Mouse (Mus musculus) Muller cell, postnatal 12 days (primary cell): ENCODE measurements around the gene Prlr.

Source experiments
- DNase-seq: peaks from one replicate; pipeline ENCODE4 v3.0.0-alpha.2; 2015; ENCODE audit errors: inconsistent ontology term

Gene Prlr

GRCm38 (mm10) chr15:10177083-10177482, at the start of gene Prlr:
Prlr (plus strand) TSS chr15:10177238.
- no peak for DNase-seq

- DNase-seq, result no peak
Observed at GRCm38 (mm10) chr15:10133781-10134180, 43.3 kb upstream of the Prlr start.

DNA sequence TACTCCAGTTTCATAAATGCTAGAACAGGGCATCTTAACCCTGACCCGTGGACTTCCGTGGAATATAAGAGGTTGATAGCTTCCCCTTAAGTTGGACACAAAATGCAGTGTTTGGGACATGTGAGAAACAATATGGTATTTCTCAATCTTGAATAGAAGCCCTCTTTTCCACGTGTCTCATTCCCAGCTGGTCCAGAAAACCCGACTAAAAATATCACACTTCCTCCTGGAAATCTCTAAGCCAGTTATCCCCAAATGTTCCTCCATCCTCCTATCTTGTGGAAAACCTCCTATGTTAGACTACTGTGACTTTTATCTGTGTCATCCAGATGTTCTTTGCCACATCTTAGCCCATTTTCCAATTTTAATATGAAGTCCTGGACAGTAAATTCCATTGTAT, 42.1 kb upstream of the Prlr start:
- no peak for DNase-seq

DNA sequence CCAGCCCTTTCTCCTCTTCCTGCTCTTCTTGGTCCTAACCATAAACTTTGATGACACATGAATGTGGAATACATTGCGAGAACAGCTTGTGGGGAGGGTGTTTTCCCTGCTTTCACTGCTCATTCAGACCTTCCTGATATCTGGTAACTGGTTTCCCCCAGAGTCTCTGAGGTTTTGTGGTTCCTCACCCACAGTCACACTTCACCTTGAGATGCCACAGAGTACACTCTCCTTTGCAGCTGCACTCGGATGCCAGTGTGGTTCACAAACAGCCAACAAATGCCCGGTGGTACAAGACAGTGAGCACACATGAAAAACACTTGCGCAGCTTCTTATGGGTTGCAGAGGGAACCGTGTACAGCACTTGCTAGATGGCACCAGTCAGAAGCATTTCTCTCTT, 32.5 kb upstream of the Prlr start:
- DNase-seq, result no peak

GRCm38 (mm10) chr15:10148196-10148595, 28.8 kb upstream of the Prlr start:
- DNase-seq, result no peak

- DNase-seq, result no peak
Observed at GRCm38 (mm10) chr15:10160663-10161062, 16.4 kb upstream of the Prlr start.

- no peak for DNase-seq
Observed at GRCm38 (mm10) chr15:10175078-10175477, 2.0 kb upstream of the Prlr start.

DNA sequence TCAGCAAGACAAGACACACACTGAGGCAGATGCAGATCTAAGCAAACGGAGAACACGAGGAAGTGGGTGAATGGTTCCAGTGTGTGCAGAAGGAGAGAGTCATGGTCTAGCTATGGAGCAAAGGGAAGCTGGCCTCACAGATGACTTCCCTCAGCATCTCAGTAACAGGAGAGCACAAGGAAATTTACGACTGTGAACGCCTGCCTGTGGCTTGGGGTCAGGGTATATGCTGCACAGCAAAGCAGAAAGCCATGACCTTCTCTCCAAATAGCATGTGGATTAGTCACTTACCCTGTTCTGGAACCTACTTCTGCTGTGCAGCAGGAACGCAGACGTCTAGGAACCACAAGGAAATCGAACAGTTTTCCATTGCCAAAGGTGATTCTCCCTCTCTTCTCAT, 1.4 kb upstream of the Prlr start:
- DNase-seq, result no peak

DNA sequence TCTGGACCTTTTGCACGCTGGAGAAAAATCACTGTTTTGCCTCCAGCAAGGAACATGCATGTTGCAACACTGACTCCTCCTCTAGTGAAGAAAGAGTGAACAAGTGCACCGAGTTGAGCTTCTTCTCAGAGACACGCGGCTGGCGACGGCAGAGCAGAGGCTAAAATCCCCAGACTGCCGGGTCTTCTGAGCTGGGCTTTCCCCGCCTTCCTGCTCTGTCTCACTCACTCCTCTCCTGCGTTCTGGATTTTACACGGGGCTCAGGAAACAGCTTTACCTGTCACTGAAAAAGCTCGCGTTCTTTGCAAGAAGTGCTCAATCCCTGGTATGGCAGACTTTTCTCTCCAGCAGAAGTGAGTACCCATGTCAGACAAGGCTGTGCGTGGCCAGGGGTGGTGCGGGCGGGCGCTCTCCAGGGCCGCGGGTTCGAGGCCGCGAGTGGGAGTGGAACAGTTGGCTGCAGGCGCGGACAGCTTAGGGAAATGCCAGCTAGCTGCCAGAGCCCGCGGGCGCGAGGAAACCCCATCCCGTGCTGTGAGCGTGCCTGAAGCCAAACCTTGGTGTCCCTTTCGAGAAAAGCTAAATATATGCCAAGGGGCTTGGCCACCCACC, 587 bp downstream of the Prlr start:
- peak; percentile 14 for DNase-seq

- no peak for DNase-seq
Observed at GRCm38 (mm10) chr15:10178131-10178566, 1.1 kb downstream of the Prlr start.

DNA sequence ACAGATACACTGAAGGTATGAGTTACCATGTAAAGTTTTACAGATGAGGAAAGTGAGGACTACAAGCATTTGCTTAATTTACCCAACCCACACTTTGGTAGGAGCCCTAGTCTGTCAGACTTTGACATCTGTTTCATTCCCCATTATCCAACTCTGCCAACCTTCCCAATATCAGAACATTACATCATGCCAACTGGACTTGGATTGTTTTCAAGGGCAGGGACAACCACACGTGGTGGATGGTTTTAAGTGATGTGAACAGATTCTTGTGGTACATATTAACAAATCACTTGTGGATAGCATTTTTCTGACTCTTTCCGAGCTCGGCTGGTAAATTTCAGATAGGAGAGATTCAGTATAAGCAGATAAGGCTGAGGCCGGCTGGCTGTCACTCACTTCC, 3.7 kb downstream of the Prlr start:
- DNase-seq, result no peak

DNA sequence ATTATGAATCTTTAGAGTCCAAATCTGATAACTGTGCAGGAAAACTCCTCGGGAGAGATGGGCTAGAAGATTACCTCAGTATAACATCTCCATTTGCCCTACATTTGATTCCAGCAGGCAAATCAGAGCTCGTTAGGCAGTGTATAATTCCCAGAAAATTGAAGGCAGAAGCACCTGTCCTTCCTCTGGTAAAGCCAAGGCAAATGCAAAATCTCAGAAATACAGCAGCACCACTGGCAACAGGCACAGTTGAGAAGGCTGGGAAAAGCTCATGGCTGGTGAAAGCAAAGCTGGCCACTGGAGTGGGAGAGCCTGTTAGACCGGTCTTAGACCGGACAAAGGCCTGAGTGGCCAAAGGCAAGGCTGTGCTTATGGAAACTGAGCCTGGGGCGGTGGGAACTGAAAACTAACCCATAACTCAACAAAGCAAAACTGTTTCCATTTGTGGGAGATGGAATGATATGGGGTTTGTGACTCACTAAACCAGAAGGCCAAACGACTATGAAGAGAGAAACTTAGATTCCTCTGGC, 15.1 kb downstream of the Prlr start:
- no peak for DNase-seq

GRCm38 (mm10) chr15:10200991-10201390, 24.0 kb downstream of the Prlr start:
- DNase-seq, result no peak

- no peak for DNase-seq
Observed at GRCm38 (mm10) chr15:10202504-10203302, 25.7 kb downstream of the Prlr start.

DNA sequence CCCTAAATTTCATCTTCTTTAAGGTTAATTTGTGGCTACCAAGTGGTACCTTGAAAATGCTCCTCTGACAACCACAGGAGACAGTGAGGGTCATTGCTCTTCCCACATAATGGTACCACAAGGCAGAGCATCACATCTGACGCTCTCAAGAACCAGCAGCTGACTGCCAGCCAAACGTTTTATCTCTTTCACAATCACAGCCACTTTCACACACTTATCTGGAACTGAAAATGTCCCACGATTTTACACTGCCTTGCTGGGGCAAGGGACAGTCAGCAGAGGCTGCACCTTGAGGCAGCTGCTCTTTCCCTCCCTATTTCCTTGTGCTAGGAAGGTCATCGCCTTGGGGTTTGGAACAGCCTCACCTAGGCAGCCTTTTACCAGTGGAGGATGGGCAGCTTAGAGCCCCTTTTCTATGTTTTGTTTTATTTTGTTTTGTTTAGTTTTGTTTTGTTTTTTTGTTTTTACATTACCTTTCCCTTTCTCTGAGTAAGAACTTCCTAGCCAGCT, 33.3 kb downstream of the Prlr start:
- DNase-seq, result no peak

- DNase-seq, result no peak
Observed at GRCm38 (mm10) chr15:10211992-10212391, 35.0 kb downstream of the Prlr start.

- no peak for DNase-seq
Observed at GRCm38 (mm10) chr15:10213213-10213612, 36.2 kb downstream of the Prlr start.

- no peak for DNase-seq
Observed at GRCm38 (mm10) chr15:10213710-10214109, 36.7 kb downstream of the Prlr start.

DNA sequence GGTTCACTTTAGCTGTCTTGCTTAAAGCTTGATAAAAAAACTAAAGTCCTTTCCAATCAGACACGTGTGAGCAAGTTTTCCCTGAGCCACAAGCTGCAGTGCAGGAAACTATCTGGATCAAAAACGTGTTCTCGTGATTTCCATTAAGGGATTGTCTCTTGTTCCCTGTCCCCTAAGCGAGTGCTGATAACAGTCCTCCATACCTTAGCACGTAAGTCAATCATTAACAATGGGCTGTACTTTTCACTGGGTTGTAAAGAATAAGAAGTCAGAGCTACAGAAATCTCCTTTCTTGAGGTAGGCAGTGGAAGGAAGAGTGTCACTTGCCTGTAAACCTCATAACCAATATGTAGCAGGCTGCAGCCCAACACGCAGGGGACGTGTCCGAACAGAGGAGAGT, 38.7 kb downstream of the Prlr start:
- no peak for DNase-seq

DNA sequence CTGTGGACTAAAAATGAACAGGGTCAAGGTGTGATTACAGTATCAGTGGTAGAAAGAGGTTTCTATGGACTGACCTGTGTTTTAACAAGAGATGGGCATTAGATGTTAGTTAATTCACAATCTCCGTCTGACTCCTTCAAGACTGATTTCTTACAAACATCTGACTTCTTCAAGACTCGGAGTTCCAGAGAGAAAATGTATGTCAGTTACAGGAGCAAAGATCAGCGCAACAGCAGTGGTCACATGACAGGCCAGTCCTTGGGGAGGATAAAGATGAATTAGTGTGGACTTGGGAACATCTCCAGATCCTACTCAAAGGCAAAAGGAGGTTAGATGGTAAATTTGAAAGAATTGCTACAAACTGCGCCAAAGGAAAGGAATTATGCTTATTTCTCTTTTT, 39.2 kb downstream of the Prlr start:
- no peak for DNase-seq

GRCm38 (mm10) chr15:10223614-10224155, 46.6 kb downstream of the Prlr start:
- no peak for DNase-seq

- no peak for DNase-seq
Observed at GRCm38 (mm10) chr15:10225701-10226100, 48.7 kb downstream of the Prlr start.

DNA sequence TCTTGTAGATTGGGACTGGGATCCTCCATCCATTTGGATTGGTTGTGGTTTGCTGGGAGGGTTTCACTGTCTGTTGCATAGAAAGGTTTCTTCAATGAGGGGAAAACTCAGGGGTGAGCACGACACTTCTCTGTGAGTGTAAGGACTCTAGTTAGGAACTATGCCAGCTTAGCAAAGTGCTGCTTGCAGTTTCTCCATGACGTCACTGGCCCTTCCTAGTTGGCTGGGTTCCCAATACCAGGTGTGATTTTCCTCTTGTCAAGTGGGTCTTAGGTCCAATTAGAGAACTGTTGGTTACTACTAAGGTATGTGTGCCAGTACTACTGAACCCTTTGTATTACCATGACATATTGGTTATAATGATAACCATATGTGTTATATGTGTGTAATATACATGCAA, 51.6 kb downstream of the Prlr start:
- no peak for DNase-seq
